Mouse (Mus musculus) neural tube, embryonic 15.5 days (tissue): ENCODE results near the gene Farsb. TPM values are rescaled to one million over a fixed set of nuclear protein-coding genes. Genes with fewer than 3 reads are reported as not detected.

Experiments used
- ATAC-seq: fragments of 200-750 bp; cut with Nextera tagmentation; 2 replicates; pipeline ENCODE4 v1.8.0; 2017; ENCODE audit warnings: mild to moderate bottlenecking, moderate TSS enrichment, moderate library complexity; ENCODE audit not compliant: low FRiP score
- H3K27ac ChIP-seq: fragments of 300-500 bp; sonication (generic); replicated peaks from 2 replicates; pipeline ENCODE4 v1.5.1; 2015; ENCODE audit warnings: mild to moderate bottlenecking, inconsistent platforms
- H3K27me3 ChIP-seq: fragments of 300-500 bp; sonication (generic); replicated peaks from 2 replicates; pipeline ENCODE4 v1.6.1; 2015; ENCODE audit warnings: inconsistent platforms
- H3K36me3 ChIP-seq: fragments of 300-500 bp; sonication (generic); 2 replicates; pipeline ENCODE4 v1.6.1; 2015; ENCODE audit warnings: inconsistent platforms
- H3K4me1 ChIP-seq: fragments of 300-500 bp; sonication (generic); 2 replicates; pipeline ENCODE4 v1.6.1; 2015; ENCODE audit warnings: inconsistent platforms
- H3K4me2 ChIP-seq: fragments of 300-500 bp; sonication (generic); 2 replicates; pipeline ENCODE4 v1.6.1; 2015; ENCODE audit warnings: inconsistent platforms, mild to moderate bottlenecking, moderate library complexity
- H3K4me3 ChIP-seq: fragments of 300-500 bp; sonication (generic); replicated peaks from 2 replicates; pipeline ENCODE4 v1.5.1; 2015; ENCODE audit warnings: mild to moderate bottlenecking, inconsistent platforms
- H3K9ac ChIP-seq: fragments of 300-500 bp; sonication (generic); replicated peaks from 2 replicates; pipeline ENCODE4 v1.6.1; 2015; ENCODE audit warnings: mild to moderate bottlenecking, inconsistent platforms
- H3K9me3 ChIP-seq: fragments of 300-500 bp; sonication (generic); replicated peaks from 2 replicates; pipeline ENCODE4 v1.6.1; 2016; ENCODE audit warnings: inconsistent platforms
- WGBS: fragments of 180-500 bp; shearing (Covaris S2); methylation state at CpG from one replicate; pipeline ENCODE4 v1.1.7; 2015; ENCODE audit warnings: mixed read lengths; 5-methylcytosine and 5-hydroxymethylcytosine counted together
- polyA plus RNA-seq: library from polyadenylated mRNA; unstranded; fragments of >200 nt; fragmentation: Nextera tagmentation; extraction: Ambion mirVana; gene quantifications from 2 replicates; pipeline ENCODE4 v1.2.1, GENCODE M21; 2015

Farsb gene
- polyA plus RNA-seq, 1 experiment from 2014 or later, result 160 TPM

DNA sequence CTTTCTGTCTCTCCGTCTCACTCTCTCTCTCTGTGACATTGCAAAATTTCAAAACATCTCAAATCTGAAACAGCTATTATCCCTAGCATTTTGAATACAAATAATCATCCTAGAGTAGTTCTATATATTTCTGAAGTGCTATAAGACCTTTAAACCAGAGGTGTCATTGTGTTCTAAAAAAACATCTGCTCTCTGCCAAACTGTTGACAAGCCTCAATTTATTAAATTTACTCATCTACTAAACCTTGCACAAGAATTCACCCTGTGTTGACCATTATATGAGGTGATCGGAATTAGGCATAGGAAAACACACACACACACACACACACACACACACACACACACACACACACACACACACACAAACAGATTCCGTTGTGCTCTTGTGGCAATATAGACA, 113.6 kb downstream of the Farsb start:
- no peak for ATAC-seq
- Histone ChIP-seq H3K4me2 (no peak overlapping the region), H3K27ac (no peak overlapping the region), H3K4me1 (peaks cover 7% of the 10 kb centered on the region), H3K9ac (no peak overlapping the region), H3K4me3 (no peak overlapping the region), H3K9me3 (no peaks in the 10 kb centered on the region; the same call in 1 of the 2 replicates), H3K36me3 (no peaks in the 10 kb centered on the region), H3K27me3 (no peaks in the 10 kb centered on the region)
- WGBS, result 93% methylated on average over 3 of the region's 3 CpGs

DNA sequence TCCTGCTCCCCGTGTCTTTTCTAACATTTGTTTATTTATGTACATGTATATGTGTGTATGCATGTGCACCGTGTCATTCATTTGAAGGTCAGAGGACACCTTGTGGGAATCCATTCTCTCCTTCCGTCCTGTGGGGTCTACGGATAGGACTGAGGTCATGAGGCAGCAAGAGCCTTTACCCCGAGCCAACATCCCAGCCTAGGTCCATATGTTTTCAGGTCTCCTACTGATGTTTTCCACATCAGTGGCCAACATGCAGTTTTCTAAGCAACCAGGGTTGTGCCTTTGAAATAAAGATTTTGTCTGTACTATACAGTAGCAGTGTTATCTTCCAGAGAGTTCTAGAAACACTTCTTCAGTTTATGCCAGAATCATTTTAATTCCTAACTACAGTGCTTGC, 114.9 kb downstream of the Farsb start:
- WGBS, result 92% methylated on average over 5 of the region's 5 CpGs
- ATAC-seq, result no peak
- no peak overlapping the region for H3K27ac ChIP-seq
- no peak overlapping the region for H3K4me2 ChIP-seq
- no peaks in the 10 kb centered on the region; the same call in 1 of the 2 replicates for H3K9me3 ChIP-seq
- H3K27me3 ChIP-seq, result no peaks in the 10 kb centered on the region
- H3K36me3 ChIP-seq, result no peaks in the 10 kb centered on the region
- no peak overlapping the region for H3K9ac ChIP-seq
- no peak overlapping the region for H3K4me3 ChIP-seq
- peaks cover 7% of the 10 kb centered on the region for H3K4me1 ChIP-seq

DNA sequence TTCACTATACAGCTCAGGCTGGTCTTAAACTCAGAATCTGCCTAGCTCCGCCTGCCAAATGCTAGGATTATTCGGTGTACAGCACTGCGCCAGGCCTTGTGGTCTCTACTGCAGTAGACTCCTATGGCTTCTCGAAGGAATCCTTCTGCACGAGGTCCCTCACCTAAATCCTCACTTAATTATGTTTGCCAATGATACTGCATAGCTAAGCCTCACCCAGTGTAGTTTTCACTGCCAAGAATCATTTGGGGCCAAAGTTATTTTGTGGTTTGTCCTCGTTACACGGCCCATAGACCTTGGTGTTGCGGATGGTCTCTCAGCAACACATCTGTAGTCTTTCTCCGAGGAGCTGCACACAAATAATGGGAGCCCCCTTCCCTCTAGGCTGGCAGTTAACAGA, 116.4 kb downstream of the Farsb start:
- Histone ChIP-seq H3K4me3 (no peak overlapping the region), H3K27me3 (no peaks in the 10 kb centered on the region), H3K9me3 (no peaks in the 10 kb centered on the region; the same call in 1 of the 2 replicates), H3K9ac (no peak overlapping the region), H3K27ac (no peak overlapping the region), H3K4me1 (peaks cover 7% of the 10 kb centered on the region), H3K36me3 (no peaks in the 10 kb centered on the region), H3K4me2 (no peak overlapping the region)
- 88% methylated on average over 9 of the region's 9 CpGs for WGBS
- no peak for ATAC-seq

DNA sequence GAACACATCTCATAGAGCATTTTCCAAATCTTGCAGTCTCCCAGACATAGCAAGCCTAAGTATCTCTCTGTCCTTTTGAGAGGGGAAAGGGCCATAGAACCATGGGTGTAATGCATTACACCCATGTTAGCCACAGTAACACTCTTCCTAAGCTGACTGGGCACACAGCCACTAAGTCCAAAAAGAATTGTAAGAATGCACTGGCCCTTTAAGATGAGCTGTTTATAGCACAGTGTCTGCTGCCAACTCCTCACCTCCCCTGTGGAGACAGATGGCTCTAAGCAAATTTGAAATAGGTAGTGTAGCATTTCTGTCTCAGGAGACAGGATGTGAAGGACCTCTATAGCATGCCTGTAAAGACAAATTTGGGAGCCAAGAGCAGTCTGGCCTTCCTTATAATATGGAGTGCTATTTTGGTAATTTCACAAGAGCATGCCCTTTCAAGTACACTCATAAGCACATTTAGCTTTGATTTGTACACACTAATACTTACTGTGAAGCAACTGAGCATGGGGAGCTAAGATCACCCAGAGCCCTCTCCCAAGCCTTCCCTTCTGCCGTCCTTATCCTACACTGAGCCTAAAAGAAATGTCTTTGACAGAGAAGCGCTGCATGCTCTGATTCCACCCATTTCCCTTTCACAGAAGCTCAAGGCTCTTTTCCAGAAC, 117.0 kb downstream of the Farsb start:
- no peak overlapping the region for H3K4me3 ChIP-seq
- no peaks in the 10 kb centered on the region; the same call in 1 of the 2 replicates for H3K9me3 ChIP-seq
- no peak overlapping the region for H3K4me2 ChIP-seq
- ATAC-seq, result no peak
- H3K4me1 ChIP-seq, result peaks cover 7% of the 10 kb centered on the region
- H3K27me3 ChIP-seq, result no peaks in the 10 kb centered on the region
- H3K36me3 ChIP-seq, result no peaks in the 10 kb centered on the region
- no peak overlapping the region for H3K9ac ChIP-seq
- 74% methylated on average over 2 of the region's 2 CpGs for WGBS
- H3K27ac ChIP-seq, result no peak overlapping the region

DNA sequence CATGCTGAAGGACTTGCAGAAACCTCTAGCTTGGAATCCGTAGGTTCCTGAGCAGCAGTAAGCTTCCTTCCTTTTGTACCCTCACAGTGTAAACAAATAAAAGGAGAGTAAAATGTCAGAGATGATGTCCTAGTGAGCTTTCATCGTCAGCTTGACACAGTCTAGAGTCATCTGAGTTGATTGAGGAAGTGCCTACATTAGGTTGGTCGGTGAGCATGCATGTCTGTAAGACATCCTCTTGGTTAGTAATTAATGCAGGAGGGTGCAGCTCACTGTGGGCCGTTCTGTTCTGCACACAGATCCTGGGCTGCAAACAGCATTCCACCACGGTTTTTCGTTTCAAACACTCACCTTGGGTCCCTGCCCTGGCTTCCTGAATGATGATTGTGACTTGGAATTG, 118.6 kb downstream of the Farsb start:
- Histone ChIP-seq H3K27ac (no peak overlapping the region), H3K9ac (no peak overlapping the region), H3K27me3 (no peaks in the 10 kb centered on the region), H3K4me3 (no peak overlapping the region), H3K9me3 (no peaks in the 10 kb centered on the region; the same call in 1 of the 2 replicates), H3K36me3 (no peaks in the 10 kb centered on the region), H3K4me2 (no peak overlapping the region), H3K4me1 (peaks cover 7% of the 10 kb centered on the region)
- WGBS, result 57% methylated on average over 6 of the region's 6 CpGs
- ATAC-seq, result no peak

Other genes starting within 250 kb of the Farsb start
- gene Sgpp2, start 178.6 kb downstream of the Farsb start, polyA plus RNA-seq, result 1.8 and 4.3 TPM in 2 replicates
- gene Mogat1, start 22.1 kb upstream of the Farsb start, polyA plus RNA-seq, result 0.82 and 0.83 TPM in 2 replicates
- 1.00 and 1.0 TPM in 2 replicates for gene BC035947, start 23.3 kb upstream of the Farsb start, polyA plus RNA-seq
- 93.2 and 104 TPM in 2 replicates for gene Acsl3, start 168.9 kb upstream of the Farsb start, polyA plus RNA-seq
- gene Utp14b, start 169.1 kb upstream of the Farsb start, polyA plus RNA-seq, result 1.8 and 2.3 TPM in 2 replicates